Mouse (Mus musculus) forebrain, embryonic 14.5 days (tissue): ENCODE results near the gene Acsm3. TPM values are rescaled to one million over a fixed set of nuclear protein-coding genes. Genes with fewer than 3 reads are reported as not detected.

Experiments
- ATAC-seq: fragments of 200-750 bp; cut with Nextera tagmentation; 2 replicates; pipeline ENCODE4 v1.8.0; 2017; ENCODE audit warnings: mild to moderate bottlenecking, moderate library complexity
- DNase-seq: peaks from one replicate; pipeline ENCODE4 v3.0.0-alpha.2; 2015; ENCODE audit warnings: low spot score
- H3K27ac ChIP-seq: fragments of 300-500 bp; sonication (generic); 2 replicates; pipeline ENCODE4 v1.5.1; 2014; ENCODE audit warnings: low read depth, mild to moderate bottlenecking, control low read depth, low read length, moderate library complexity
- H3K27me3 ChIP-seq: fragments of 300-500 bp; sonication (generic); replicated peaks from 2 replicates; pipeline ENCODE4 v1.6.1; 2014; ENCODE audit warnings: low read length, control low read depth, mixed read lengths; ENCODE audit not compliant: control insufficient read depth, insufficient read depth
- H3K36me3 ChIP-seq: fragments of 300-500 bp; sonication (generic); 2 replicates; pipeline ENCODE4 v1.6.1; 2014; ENCODE audit warnings: low read length, control low read depth; ENCODE audit not compliant: control insufficient read depth, insufficient read depth
- H3K4me1 ChIP-seq: fragments of 300-500 bp; sonication (generic); 2 replicates; pipeline ENCODE4 v1.6.1; 2014; ENCODE audit warnings: antibody characterized with exemption, low read length, control low read depth; ENCODE audit not compliant: control insufficient read depth, insufficient read depth
- H3K4me2 ChIP-seq: fragments of 300-500 bp; sonication (generic); 2 replicates; pipeline ENCODE4 v1.6.1; 2014; ENCODE audit warnings: mild to moderate bottlenecking, control low read depth, low read length
- H3K4me3 ChIP-seq: fragments of 300-500 bp; sonication (generic); 2 replicates; pipeline ENCODE4 v1.5.1; 2014; ENCODE audit warnings: low read depth, low read length, control low read depth
- H3K9ac ChIP-seq: fragments of 300-500 bp; sonication (generic); 2 replicates; pipeline ENCODE4 v1.6.1; 2014; ENCODE audit warnings: mild to moderate bottlenecking, low read length, control low read depth, moderate library complexity
- H3K9me3 ChIP-seq: fragments of 300-500 bp; sonication (generic); replicated peaks from 2 replicates; pipeline ENCODE4 v1.6.1; 2016; ENCODE audit warnings: low read length, control low read depth, mixed read lengths; ENCODE audit not compliant: control insufficient read depth
- whole genome bisulfite sequencing: fragments of 180-500 bp; shearing (Covaris S2); extraction: QIAGEN DNeasy Blood & Tissue Kit; methylation state at CpG from one replicate; pipeline ENCODE4 v1.1.7; 2014; 5-methylcytosine and 5-hydroxymethylcytosine counted together
- polyA plus RNA-seq: library from polyadenylated mRNA; unstranded; fragments of >200 nt; fragmentation: Nextera tagmentation; extraction: Ambion mirVana; gene quantifications from 2 replicates; pipeline ENCODE4 v1.2.1, GENCODE M21; 2014

Acsm3 gene
- polyA plus RNA-seq, 1 experiment from 2014 or later = not detected

- H3K9me3 ChIP-seq = no peaks in the 10 kb centered on the region
- 78% methylated on average over 1 of the region's 1 CpGs for WGBS
Measured at GRCm38 (mm10) chr7:119745869-119746268, 14.9 kb upstream of the Acsm3 start.

GRCm38 (mm10) chr7:119748761-119749160, 12.0 kb upstream of the Acsm3 start:
- H3K9ac ChIP-seq = no peak overlapping the region
- no peak overlapping the region for H3K4me3 ChIP-seq
- H3K4me2 ChIP-seq = no peak overlapping the region
- DNase-seq (no peak), ATAC-seq (no peak)
- no peaks in the 10 kb centered on the region for H3K36me3 ChIP-seq
- H3K27me3 ChIP-seq = no peaks in the 10 kb centered on the region
- no peaks in the 10 kb centered on the region for H3K9me3 ChIP-seq
- H3K27ac ChIP-seq = no peak overlapping the region
- H3K4me1 ChIP-seq = no peaks in the 10 kb centered on the region
- WGBS = 94% methylated on average over 1 of the region's 2 CpGs

More at GRCm38 (mm10) chr7:119745869-119746268, 14.9 kb upstream of the Acsm3 start:
- H3K4me1 ChIP-seq = no peaks in the 10 kb centered on the region
- H3K27me3 ChIP-seq = no peaks in the 10 kb centered on the region
- no peaks in the 10 kb centered on the region for H3K36me3 ChIP-seq
- H3K4me3 ChIP-seq = no peak overlapping the region
- no peak overlapping the region for H3K9ac ChIP-seq
- ATAC-seq (no peak), DNase-seq (no peak)
- H3K4me2 ChIP-seq = no peak overlapping the region
- H3K27ac ChIP-seq = no peak overlapping the region

- H3K27me3 ChIP-seq = no peaks in the 10 kb centered on the region
- no peaks in the 10 kb centered on the region for H3K9me3 ChIP-seq
- no peak overlapping the region for H3K4me2 ChIP-seq
- H3K4me1 ChIP-seq = no peaks in the 10 kb centered on the region
- H3K36me3 ChIP-seq = no peaks in the 10 kb centered on the region
- H3K9ac ChIP-seq = no peak overlapping the region
- no peak overlapping the region for H3K27ac ChIP-seq
- ATAC-seq = no peak
- 61% methylated on average over 2 of the region's 2 CpGs for WGBS
- no peak overlapping the region for H3K4me3 ChIP-seq
- DNase-seq = no peak
Measured at GRCm38 (mm10) chr7:119749942-119750341, 10.8 kb upstream of the Acsm3 start.

GRCm38 (mm10) chr7:119753696-119754095, 7.0 kb upstream of the Acsm3 start:
- H3K4me2 ChIP-seq = no peak overlapping the region
- H3K9ac ChIP-seq = no peak overlapping the region
- H3K9me3 ChIP-seq = no peaks in the 10 kb centered on the region
- no peaks in the 10 kb centered on the region for H3K4me1 ChIP-seq
- ATAC-seq (no peak), DNase-seq (no peak)
- H3K27ac ChIP-seq = no peak overlapping the region
- WGBS = 93% methylated on average over 1 of the region's 1 CpGs
- H3K27me3 ChIP-seq = no peaks in the 10 kb centered on the region
- no peaks in the 10 kb centered on the region for H3K36me3 ChIP-seq
- no peak overlapping the region for H3K4me3 ChIP-seq

GRCm38 (mm10) chr7:119762166-119762697, 1.5 kb downstream of the Acsm3 start:
- no peaks in the 10 kb centered on the region for H3K9me3 ChIP-seq
- H3K4me2 ChIP-seq = no peak overlapping the region
- DNase-seq (no peak), ATAC-seq (no peak)
- H3K27ac ChIP-seq = no peak overlapping the region
- no peaks in the 10 kb centered on the region for H3K27me3 ChIP-seq
- no peak overlapping the region for H3K4me3 ChIP-seq
- 76% methylated on average over 4 of the region's 4 CpGs for WGBS
- H3K36me3 ChIP-seq = no peaks in the 10 kb centered on the region
- no peaks in the 10 kb centered on the region for H3K4me1 ChIP-seq
- no peak overlapping the region for H3K9ac ChIP-seq

GRCm38 (mm10) chr7:119764377-119764776, 3.7 kb downstream of the Acsm3 start:
- H3K9me3 ChIP-seq = no peaks in the 10 kb centered on the region
- no peaks in the 10 kb centered on the region for H3K27me3 ChIP-seq
- H3K9ac ChIP-seq = no peak overlapping the region
- no peak overlapping the region for H3K4me2 ChIP-seq
- 94% methylated on average over 3 of the region's 3 CpGs for WGBS
- DNase-seq (no peak), ATAC-seq (no peak)
- no peak overlapping the region for H3K27ac ChIP-seq
- H3K4me1 ChIP-seq = no peaks in the 10 kb centered on the region
- H3K4me3 ChIP-seq = no peak overlapping the region
- H3K36me3 ChIP-seq = no peaks in the 10 kb centered on the region

- Histone ChIP-seq H3K36me3 (no peaks in the 10 kb centered on the region), H3K9ac (no peak overlapping the region)
- 93% methylated on average over 6 of the region's 6 CpGs for WGBS
Measured at GRCm38 (mm10) chr7:119766996-119767395, 6.3 kb downstream of the Acsm3 start.

GRCm38 (mm10) chr7:119769895-119770294, 9.2 kb downstream of the Acsm3 start:
- Histone ChIP-seq H3K4me1 (no peaks in the 10 kb centered on the region), H3K27me3 (no peaks in the 10 kb centered on the region), H3K4me3 (no peak overlapping the region), H3K9ac (no peak overlapping the region), H3K36me3 (no peaks in the 10 kb centered on the region), H3K9me3 (no peaks in the 10 kb centered on the region), H3K4me2 (no peak overlapping the region), H3K27ac (no peak overlapping the region)
- ATAC-seq = no peak
- WGBS = 95% methylated on average over 8 of the region's 8 CpGs
- DNase-seq = no peak

More at GRCm38 (mm10) chr7:119766996-119767395, 6.3 kb downstream of the Acsm3 start:
- H3K4me1 ChIP-seq = no peaks in the 10 kb centered on the region
- no peak overlapping the region for H3K4me2 ChIP-seq
- H3K27ac ChIP-seq = no peak overlapping the region
- ATAC-seq = no peak
- no peaks in the 10 kb centered on the region for H3K27me3 ChIP-seq
- H3K4me3 ChIP-seq = no peak overlapping the region
- H3K9me3 ChIP-seq = no peaks in the 10 kb centered on the region
- DNase-seq = no peak

- no peaks in the 10 kb centered on the region for H3K27me3 ChIP-seq
- H3K36me3 ChIP-seq = peaks cover 44% of the 10 kb centered on the region
- ATAC-seq = no peak
- no peaks in the 10 kb centered on the region for H3K9me3 ChIP-seq
- WGBS = 94% methylated on average over 2 of the region's 2 CpGs
- H3K4me1 ChIP-seq = no peaks in the 10 kb centered on the region
- H3K27ac ChIP-seq = no peak overlapping the region
- H3K9ac ChIP-seq = no peak overlapping the region
- no peak overlapping the region for H3K4me2 ChIP-seq
- no peak overlapping the region for H3K4me3 ChIP-seq
- DNase-seq = no peak
Measured at GRCm38 (mm10) chr7:119783453-119783852, 22.7 kb downstream of the Acsm3 start.
